Mouse (Mus musculus): Measurements from ENCODE around the gene Rnf121. TPM values are rescaled to one million over a fixed set of nuclear protein-coding genes. Genes with fewer than 3 reads are reported as not detected.
A peak's percentile ranks its signal among the peaks of the same experiment; 100 is the strongest.

The Rnf121 gene
- polyA plus RNA-seq, 1 experiment from 2014 or later, result 25.2 TPM

- no peaks in the 10 kb centered on the region for H3K4me1 ChIP-seq (replicated peaks; ENCODE audit: control insufficient read depth, insufficient read depth, low read length)
Observed at GRCm38 (mm10) chr7:101998194-101998927, 66.9 kb downstream of the Rnf121 start.

GRCm38 (mm10) chr7:101994241-101994640 lies 71.0 kb downstream of the Rnf121 start:
- 83% methylated on average over 3 of the region's 3 CpGs for WGBS
- no peak for ATAC-seq (ENCODE audit: low read depth)
- H3K9me3 ChIP-seq (ENCODE audit: control insufficient read depth, low read length), result no peaks in the 10 kb centered on the region

More at GRCm38 (mm10) chr7:101998194-101998927, 66.9 kb downstream of the Rnf121 start:
- 43% methylated on average over 14 of the region's 14 CpGs for WGBS
- no peaks in the 10 kb centered on the region for H3K9me3 ChIP-seq (ENCODE audit: control insufficient read depth, low read length)
- H3K9ac ChIP-seq (ENCODE audit: low read length), result no peak overlapping the region
- peaks cover 84% of the 10 kb centered on the region for H3K36me3 ChIP-seq (ENCODE audit: control insufficient read depth, insufficient read depth, low read length)
- no peak overlapping the region for H3K4me2 ChIP-seq (ENCODE audit: low read depth, low read length)
- no peak overlapping the region; the same call in 1 of the 2 replicates for H3K27ac ChIP-seq (ENCODE audit: low read length)
- no peaks in the 10 kb centered on the region for H3K27me3 ChIP-seq (ENCODE audit: control insufficient read depth, insufficient read depth, low read depth, low read length)
- peak; percentile 69 for ATAC-seq (ENCODE audit: low read depth)
- H3K4me3 ChIP-seq (ENCODE audit: low read length), result no peak overlapping the region

GRCm38 (mm10) chr7:101985081-101985480 lies 80.2 kb downstream of the Rnf121 start:
- Histone ChIP-seq H3K27ac (ENCODE audit: low read length) (no peak overlapping the region), H3K4me3 (ENCODE audit: low read length) (no peak overlapping the region), H3K4me1 (replicated peaks; ENCODE audit: control insufficient read depth, insufficient read depth, low read length) (no peaks in the 10 kb centered on the region), H3K27me3 (ENCODE audit: control insufficient read depth, insufficient read depth, low read depth, low read length) (no peaks in the 10 kb centered on the region), H3K4me2 (ENCODE audit: low read depth, low read length) (no peak overlapping the region), H3K9me3 (ENCODE audit: control insufficient read depth, low read length) (no peaks in the 10 kb centered on the region), H3K9ac (ENCODE audit: low read length) (no peak overlapping the region), H3K36me3 (ENCODE audit: control insufficient read depth, insufficient read depth, low read length) (peaks cover 8% of the 10 kb centered on the region)
- ATAC-seq (ENCODE audit: low read depth), result no peak
- WGBS, result 93% methylated on average over 3 of the region's 3 CpGs

More at GRCm38 (mm10) chr7:101994241-101994640, 71.0 kb downstream of the Rnf121 start:
- no peaks in the 10 kb centered on the region for H3K27me3 ChIP-seq (ENCODE audit: control insufficient read depth, insufficient read depth, low read depth, low read length)
- no peak overlapping the region for H3K4me2 ChIP-seq (ENCODE audit: low read depth, low read length)
- H3K4me1 ChIP-seq (replicated peaks; ENCODE audit: control insufficient read depth, insufficient read depth, low read length), result no peaks in the 10 kb centered on the region
- H3K27ac ChIP-seq (ENCODE audit: low read length), result no peak overlapping the region
- H3K4me3 ChIP-seq (ENCODE audit: low read length), result no peak overlapping the region
- no peak overlapping the region for H3K9ac ChIP-seq (ENCODE audit: low read length)
- peaks cover 69% of the 10 kb centered on the region for H3K36me3 ChIP-seq (ENCODE audit: control insufficient read depth, insufficient read depth, low read length)

- no peaks in the 10 kb centered on the region for H3K9me3 ChIP-seq (ENCODE audit: control insufficient read depth, low read length)
- H3K27ac ChIP-seq (ENCODE audit: low read length), result no peak overlapping the region
- no peaks in the 10 kb centered on the region for H3K27me3 ChIP-seq (ENCODE audit: control insufficient read depth, insufficient read depth, low read depth, low read length)
- no peak overlapping the region for H3K4me2 ChIP-seq (ENCODE audit: low read depth, low read length)
- H3K4me1 ChIP-seq (replicated peaks; ENCODE audit: control insufficient read depth, insufficient read depth, low read length), result no peaks in the 10 kb centered on the region
- no peak for ATAC-seq (ENCODE audit: low read depth)
- 75% methylated on average over 1 of the region's 1 CpGs for WGBS
- no peak overlapping the region for H3K9ac ChIP-seq (ENCODE audit: low read length)
- H3K36me3 ChIP-seq (ENCODE audit: control insufficient read depth, insufficient read depth, low read length), result no peaks in the 10 kb centered on the region; the same call in 1 of the 2 replicates
- H3K4me3 ChIP-seq (ENCODE audit: low read length), result no peak overlapping the region
Observed at GRCm38 (mm10) chr7:101982735-101983134, 82.5 kb downstream of the Rnf121 start.

GRCm38 (mm10) chr7:101974505-101974904 lies 90.8 kb downstream of the Rnf121 start:
- ATAC-seq (ENCODE audit: low read depth), result no peak
- peak overlapping the region; percentile 46 for H3K27ac ChIP-seq (ENCODE audit: low read length)
- no peaks in the 10 kb centered on the region for H3K36me3 ChIP-seq (ENCODE audit: control insufficient read depth, insufficient read depth, low read length)
- peaks cover 25% of the 10 kb centered on the region for H3K4me1 ChIP-seq (replicated peaks; ENCODE audit: control insufficient read depth, insufficient read depth, low read length)
- no peaks in the 10 kb centered on the region for H3K9me3 ChIP-seq (ENCODE audit: control insufficient read depth, low read length)
- no peak overlapping the region for H3K9ac ChIP-seq (ENCODE audit: low read length)
- H3K4me2 ChIP-seq (ENCODE audit: low read depth, low read length), result no peak overlapping the region
- 18% methylated on average over 2 of the region's 2 CpGs for WGBS
- no peak overlapping the region for H3K4me3 ChIP-seq (ENCODE audit: low read length)
- H3K27me3 ChIP-seq (ENCODE audit: control insufficient read depth, insufficient read depth, low read depth, low read length), result no peaks in the 10 kb centered on the region

- Histone ChIP-seq H3K9me3 (ENCODE audit: control insufficient read depth, low read length) (no peaks in the 10 kb centered on the region), H3K27ac (ENCODE audit: low read length) (no peak overlapping the region), H3K36me3 (ENCODE audit: control insufficient read depth, insufficient read depth, low read length) (no peaks in the 10 kb centered on the region), H3K4me3 (ENCODE audit: low read length) (no peak overlapping the region), H3K27me3 (ENCODE audit: control insufficient read depth, insufficient read depth, low read depth, low read length) (no peaks in the 10 kb centered on the region), H3K9ac (ENCODE audit: low read length) (no peak overlapping the region), H3K4me2 (ENCODE audit: low read depth, low read length) (no peak overlapping the region), H3K4me1 (replicated peaks; ENCODE audit: control insufficient read depth, insufficient read depth, low read length) (peaks cover 30% of the 10 kb centered on the region)
- no peak for ATAC-seq (ENCODE audit: low read depth)
- WGBS, result 37% methylated on average over 3 of the region's 3 CpGs
Observed at GRCm38 (mm10) chr7:101973730-101974129, 91.5 kb downstream of the Rnf121 start.

- peak overlapping the region; percentile 100 for H3K27ac ChIP-seq (ENCODE audit: low read length)
- H3K36me3 ChIP-seq (ENCODE audit: control insufficient read depth, insufficient read depth, low read length), result no peaks in the 10 kb centered on the region
- no peaks in the 10 kb centered on the region for H3K9me3 ChIP-seq (ENCODE audit: control insufficient read depth, low read length)
- 27% methylated on average over 2 of the region's 2 CpGs for WGBS
- H3K9ac ChIP-seq (ENCODE audit: low read length), result peak overlapping the region; percentile 94
- peak overlapping the region; percentile 82 for H3K4me3 ChIP-seq (ENCODE audit: low read length)
- no peaks in the 10 kb centered on the region for H3K27me3 ChIP-seq (ENCODE audit: control insufficient read depth, insufficient read depth, low read depth, low read length)
- ATAC-seq (ENCODE audit: low read depth), result no peak
- peak overlapping the region; percentile 61 for H3K4me2 ChIP-seq (ENCODE audit: low read depth, low read length)
- peaks cover 38% of the 10 kb centered on the region for H3K4me1 ChIP-seq (replicated peaks; ENCODE audit: control insufficient read depth, insufficient read depth, low read length)
Observed at GRCm38 (mm10) chr7:101971721-101972120, 93.5 kb downstream of the Rnf121 start.

GRCm38 (mm10) chr7:101970821-101971461 lies 94.3 kb downstream of the Rnf121 start:
- Histone ChIP-seq H3K27me3 (ENCODE audit: control insufficient read depth, insufficient read depth, low read depth, low read length) (no peaks in the 10 kb centered on the region), H3K4me3 (ENCODE audit: low read length) (peak overlapping the region; percentile 82), H3K4me2 (ENCODE audit: low read depth, low read length) (peak overlapping the region; percentile 61), H3K27ac (ENCODE audit: low read length) (peak overlapping the region; percentile 100), H3K9ac (ENCODE audit: low read length) (peak overlapping the region; percentile 94), H3K4me1 (replicated peaks; ENCODE audit: control insufficient read depth, insufficient read depth, low read length) (peaks cover 39% of the 10 kb centered on the region), H3K9me3 (ENCODE audit: control insufficient read depth, low read length) (no peaks in the 10 kb centered on the region), H3K36me3 (ENCODE audit: control insufficient read depth, insufficient read depth, low read length) (no peaks in the 10 kb centered on the region)
- 2% methylated on average over 19 of the region's 19 CpGs for WGBS
- ATAC-seq (ENCODE audit: low read depth), result peak; percentile 78

- peak overlapping the region; percentile 61 for H3K4me2 ChIP-seq (ENCODE audit: low read depth, low read length)
- no peaks in the 10 kb centered on the region for H3K27me3 ChIP-seq (ENCODE audit: control insufficient read depth, insufficient read depth, low read depth, low read length)
- WGBS, result under 1% methylated on average over 17 of the region's 17 CpGs
- H3K4me3 ChIP-seq (ENCODE audit: low read length), result peak overlapping the region; percentile 82
- H3K27ac ChIP-seq (ENCODE audit: low read length), result peak overlapping the region; percentile 100
- ATAC-seq (ENCODE audit: low read depth), result peak; percentile 74
- H3K9me3 ChIP-seq (ENCODE audit: control insufficient read depth, low read length), result no peaks in the 10 kb centered on the region
- H3K36me3 ChIP-seq (ENCODE audit: control insufficient read depth, insufficient read depth, low read length), result no peaks in the 10 kb centered on the region
- H3K4me1 ChIP-seq (replicated peaks; ENCODE audit: control insufficient read depth, insufficient read depth, low read length), result peaks cover 39% of the 10 kb centered on the region
- peak overlapping the region; percentile 94 for H3K9ac ChIP-seq (ENCODE audit: low read length)
Observed at GRCm38 (mm10) chr7:101970429-101970775, 94.9 kb downstream of the Rnf121 start.

Measured in lung, embryonic 16.5 days (tissue).